Mouse (Mus musculus) kidney, adult 8-10 months (tissue): ENCODE measurements around the gene Atp13a2.
A peak's percentile ranks its signal among the peaks of the same experiment; 100 is the strongest.

Experiments
- DNase-seq, 2 experiments: peaks; one replicate each; pipeline ENCODE4 v3.0.0; 2022

Atp13a2 gene

DNA sequence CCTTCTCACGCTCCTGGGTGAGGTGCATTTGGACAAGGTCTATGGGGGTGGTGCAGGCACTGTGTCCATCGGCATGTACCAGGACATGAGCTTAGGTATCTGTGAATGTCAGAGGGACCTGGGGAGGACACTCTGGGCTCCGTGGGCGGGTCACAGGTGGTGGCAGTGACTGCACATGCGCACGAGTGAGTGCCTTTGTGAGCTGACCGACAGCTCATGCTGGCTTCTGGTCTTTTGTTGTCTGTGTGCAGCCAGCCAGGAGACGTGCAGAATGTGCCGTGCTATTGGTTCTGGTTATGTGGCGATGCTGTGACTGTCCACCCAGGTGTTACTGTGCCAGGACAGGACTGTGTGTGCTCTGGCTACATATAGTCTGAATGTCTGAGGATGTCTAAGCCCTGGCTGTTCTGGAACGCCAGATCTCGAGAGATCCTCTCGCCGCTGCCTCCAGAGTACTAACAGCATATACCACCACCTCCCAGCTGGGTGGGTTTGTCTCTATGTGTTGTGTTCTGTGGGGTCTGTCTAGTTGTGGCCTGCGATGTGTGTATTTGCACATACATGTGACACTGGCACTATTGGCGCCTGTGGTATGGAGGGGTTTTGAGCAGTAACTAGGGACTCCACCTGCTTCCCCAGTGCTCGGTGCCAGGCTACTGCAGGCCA lies 62.3 kb downstream of the Atp13a2 start:
- DNase-seq, result no peak

GRCm38 (mm10) chr4:141049476-141049835 lies 62.8 kb downstream of the Atp13a2 start:
- DNase-seq, result peak; percentile 45 to 49

- peak in 1 of 2 experiments; percentile 47 for DNase-seq
Observed at GRCm38 (mm10) chr4:141052442-141052841, 65.8 kb downstream of the Atp13a2 start.

- peak; percentile 69 to 75 for DNase-seq
Observed at GRCm38 (mm10) chr4:141053138-141053537, 66.5 kb downstream of the Atp13a2 start.

GRCm38 (mm10) chr4:141053568-141054161 lies 67.0 kb downstream of the Atp13a2 start:
- peak; percentile 95 to 98 for DNase-seq
